Mouse (Mus musculus): ENCODE measurements around the gene Cldn3.

Gene Cldn3

GRCm38 (mm10) chr5:135000751-135001150, 14.7 kb downstream of the Cldn3 start:
- in situ Hi-C loops (cut with MboI; ENCODE audit: low sequenced_read_pairs), result no loop called here

- in situ Hi-C loops (cut with MboI; ENCODE audit: low sequenced_read_pairs), result no loop called here
Observed at GRCm38 (mm10) chr5:135001309-135001708, 15.3 kb downstream of the Cldn3 start.

- in situ Hi-C loops (cut with MboI; ENCODE audit: low sequenced_read_pairs), result no loop called here
Observed at GRCm38 (mm10) chr5:135002151-135002550, 16.1 kb downstream of the Cldn3 start.

- in situ Hi-C loops (cut with MboI; ENCODE audit: low sequenced_read_pairs), result no loop called here
Observed at GRCm38 (mm10) chr5:135007802-135008571, 22.0 kb downstream of the Cldn3 start.

- in situ Hi-C loops (cut with MboI; ENCODE audit: low sequenced_read_pairs), result no loop called here
Observed at GRCm38 (mm10) chr5:135008671-135009589, 22.9 kb downstream of the Cldn3 start, which contains the start of gene Abhd11. Abhd11 (plus strand) TSS chr5:135009152.

GRCm38 (mm10) chr5:135009590-135010319, 23.7 kb downstream of the Cldn3 start:
- in situ Hi-C loops (cut with MboI; ENCODE audit: low sequenced_read_pairs), result no loop called here

GRCm38 (mm10) chr5:135010320-135010709, 24.3 kb downstream of the Cldn3 start:
- in situ Hi-C loops (cut with MboI; ENCODE audit: low sequenced_read_pairs), result no loop called here

- in situ Hi-C loops (cut with MboI; ENCODE audit: low sequenced_read_pairs), result no loop called here
Observed at GRCm38 (mm10) chr5:135010841-135011743, 25.1 kb downstream of the Cldn3 start.

- in situ Hi-C loops (cut with MboI; ENCODE audit: low sequenced_read_pairs), result no loop called here
Observed at GRCm38 (mm10) chr5:135011809-135012613, 26.0 kb downstream of the Cldn3 start.

GRCm38 (mm10) chr5:135012671-135013441, 26.8 kb downstream of the Cldn3 start:
- in situ Hi-C loops (cut with MboI; ENCODE audit: low sequenced_read_pairs), result no loop called here

- in situ Hi-C loops (cut with MboI; ENCODE audit: low sequenced_read_pairs), result no loop called here
Observed at GRCm38 (mm10) chr5:135015497-135015896, 29.5 kb downstream of the Cldn3 start.

GRCm38 (mm10) chr5:135016224-135016759, 30.3 kb downstream of the Cldn3 start:
- in situ Hi-C loops (cut with MboI; ENCODE audit: low sequenced_read_pairs), result no loop called here

GRCm38 (mm10) chr5:135021814-135022213, 35.8 kb downstream of the Cldn3 start:
- in situ Hi-C loops (cut with MboI; ENCODE audit: low sequenced_read_pairs), result no loop called here

- in situ Hi-C loops (cut with MboI; ENCODE audit: low sequenced_read_pairs), result no loop called here
Observed at GRCm38 (mm10) chr5:135023344-135024173, 37.5 kb downstream of the Cldn3 start, which contains the start of gene Stx1a. Stx1a (plus strand) TSS chr5:135023482.

- in situ Hi-C loops (cut with MboI; ENCODE audit: low sequenced_read_pairs), result no loop called here
Observed at GRCm38 (mm10) chr5:135024665-135025224, 38.7 kb downstream of the Cldn3 start.

GRCm38 (mm10) chr5:135025899-135026298, 39.9 kb downstream of the Cldn3 start:
- in situ Hi-C loops (cut with MboI; ENCODE audit: low sequenced_read_pairs), result no loop called here
